Mouse (Mus musculus) hindbrain, embryonic 14.5 days (tissue): ENCODE measurements around the gene Slc39a12. TPM values are rescaled to one million over a fixed set of nuclear protein-coding genes. Genes with fewer than 3 reads are reported as not detected.

ENCODE experiments used
- ATAC-seq: fragments of 200-750 bp; cut with Nextera tagmentation; 2 replicates; pipeline ENCODE4 v1.8.0; 2017; ENCODE audit warnings: moderate number of reproducible peaks, mild to moderate bottlenecking, moderate TSS enrichment, moderate library complexity; ENCODE audit not compliant: low FRiP score
- DNase-seq: peaks from one replicate; pipeline ENCODE4 v3.0.0-alpha.2; 2015; ENCODE audit warnings: low spot score
- H3K27ac ChIP-seq: fragments of 300-500 bp; sonication (generic); 2 replicates; pipeline ENCODE4 v1.5.1; 2014; ENCODE audit warnings: mild to moderate bottlenecking, moderate library complexity
- H3K27me3 ChIP-seq: fragments of 300-500 bp; sonication (generic); 2 replicates; pipeline ENCODE4 v1.6.1; 2014; ENCODE audit warnings: mild to moderate bottlenecking, low read length, mixed read lengths; ENCODE audit not compliant: control insufficient read depth, insufficient read depth
- H3K36me3 ChIP-seq: fragments of 300-500 bp; sonication (generic); replicated peaks from 2 replicates; pipeline ENCODE4 v1.6.1; 2014; ENCODE audit not compliant: control insufficient read depth, insufficient read depth
- H3K4me1 ChIP-seq: fragments of 300-500 bp; sonication (generic); replicated peaks from 2 replicates; pipeline ENCODE4 v1.6.1; 2014; ENCODE audit warnings: antibody characterized with exemption, low read length, mixed read lengths; ENCODE audit not compliant: control insufficient read depth, insufficient read depth
- H3K4me2 ChIP-seq: fragments of 300-500 bp; sonication (generic); replicated peaks from 2 replicates; pipeline ENCODE4 v1.6.1; 2014; ENCODE audit warnings: mild to moderate bottlenecking, moderate library complexity
- H3K4me3 ChIP-seq: fragments of 300-500 bp; sonication (generic); replicated peaks from 2 replicates; pipeline ENCODE4 v1.5.1; 2014; ENCODE audit warnings: mild to moderate bottlenecking, low read length
- H3K9ac ChIP-seq: fragments of 300-500 bp; sonication (generic); 2 replicates; pipeline ENCODE4 v1.6.1; 2014
- H3K9me3 ChIP-seq: fragments of 300-500 bp; sonication (generic); 2 replicates; pipeline ENCODE4 v1.6.1; 2016; ENCODE audit warnings: low read length; ENCODE audit not compliant: control insufficient read depth
- WGBS: fragments of 180-500 bp; shearing (Covaris S2); extraction: QIAGEN DNeasy Blood & Tissue Kit; methylation state at CpG from one replicate; pipeline ENCODE4 v1.1.7; 2014; 5-methylcytosine and 5-hydroxymethylcytosine counted together
- polyA plus RNA-seq: library from polyadenylated mRNA; unstranded; fragments of >200 nt; fragmentation: Nextera tagmentation; extraction: Ambion mirVana; gene quantifications from 2 replicates; pipeline ENCODE4 v1.2.1, GENCODE M21; 2014

Gene Slc39a12
- polyA plus RNA-seq, 1 experiment from 2014 or later = 5.0 TPM

DNA sequence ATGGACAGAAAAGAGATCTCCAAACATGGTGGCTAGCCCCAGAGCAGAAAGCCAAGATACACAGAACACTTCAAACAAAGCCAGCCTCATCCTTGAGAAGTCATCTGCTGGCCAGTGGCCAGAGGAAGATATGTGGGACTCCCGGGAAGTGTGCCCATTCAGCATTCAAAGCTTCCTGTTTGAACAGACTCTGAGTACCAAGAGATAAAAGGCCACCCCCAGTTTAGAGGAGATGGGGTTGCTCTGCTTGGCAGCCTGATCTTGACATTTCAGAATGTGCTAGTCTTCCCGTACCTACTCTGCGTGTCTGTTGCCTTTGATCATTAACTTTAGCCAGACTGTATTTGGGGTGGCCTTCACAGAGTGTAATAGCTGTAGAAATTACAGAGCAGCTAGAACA is 155.2 kb downstream of the Slc39a12 start:
- Histone ChIP-seq H3K36me3 (no peaks in the 10 kb centered on the region), H3K4me3 (no peak overlapping the region), H3K9me3 (no peaks in the 10 kb centered on the region), H3K9ac (no peak overlapping the region), H3K27ac (no peak overlapping the region), H3K4me2 (no peak overlapping the region), H3K27me3 (no peaks in the 10 kb centered on the region), H3K4me1 (no peaks in the 10 kb centered on the region)
- WGBS = 61% methylated on average over 3 of the region's 3 CpGs
- ATAC-seq (peak; percentile 31; the same call in 1 of the 2 replicates), DNase-seq (peak; percentile 36)

DNA sequence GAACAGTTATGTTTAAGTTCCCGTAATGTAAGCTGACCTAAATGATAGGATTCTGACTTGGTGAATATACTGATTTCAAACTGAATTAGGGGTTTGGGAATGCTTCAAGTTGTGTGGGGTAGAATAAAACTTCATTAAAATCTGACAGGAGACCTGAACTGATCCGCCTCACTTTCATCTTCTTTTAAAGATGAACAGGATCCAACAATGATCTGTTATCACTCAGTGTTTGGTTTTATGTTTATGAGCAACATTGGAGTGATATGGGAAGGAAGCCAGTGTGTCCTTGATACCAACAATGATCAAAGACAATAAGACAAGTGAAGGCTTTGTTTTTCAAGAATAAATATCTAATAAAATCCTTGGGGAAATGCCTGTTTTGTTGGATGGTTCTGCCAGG is 155.7 kb downstream of the Slc39a12 start:
- no peak overlapping the region for H3K4me3 ChIP-seq
- ATAC-seq = no peak
- no peak overlapping the region for H3K4me2 ChIP-seq
- no peaks in the 10 kb centered on the region for H3K4me1 ChIP-seq
- no peaks in the 10 kb centered on the region for H3K36me3 ChIP-seq
- WGBS = 93% methylated on average over 2 of the region's 2 CpGs
- no peak overlapping the region for H3K27ac ChIP-seq
- no peaks in the 10 kb centered on the region for H3K9me3 ChIP-seq
- H3K9ac ChIP-seq = no peak overlapping the region
- no peak for DNase-seq
- no peaks in the 10 kb centered on the region for H3K27me3 ChIP-seq

Other genes starting within 250 kb of the Slc39a12 start
- gene Tmem236, start 213.8 kb upstream of the Slc39a12 start, polyA plus RNA-seq = 0.21 and 0.26 TPM in 2 replicates
- gene Mrc1, start 158.9 kb upstream of the Slc39a12 start, polyA plus RNA-seq = 6.2 and 7.0 TPM in 2 replicates
- gene Cacnb2, start 214.8 kb downstream of the Slc39a12 start, polyA plus RNA-seq = 5.6 and 5.9 TPM in 2 replicates